Mouse (Mus musculus) lung, postnatal 0 days (tissue): ENCODE measurements around the gene Selenoi. TPM values are rescaled to one million over a fixed set of nuclear protein-coding genes. Genes with fewer than 3 reads are reported as not detected.

Experiments used
- ATAC-seq: fragments of 200-750 bp; cut with Nextera tagmentation; 2 replicates; pipeline ENCODE4 v1.8.0; 2017; ENCODE audit warnings: moderate library complexity
- DNase-seq: peaks from one replicate; pipeline ENCODE4 v3.0.0-alpha.2; 2016; ENCODE audit warnings: low spot score
- H3K27ac ChIP-seq: fragments of 300-500 bp; sonication (generic); 2 replicates; pipeline ENCODE4 v1.5.1; 2014; ENCODE audit warnings: antibody characterized with exemption, mild to moderate bottlenecking, low read length, mixed read lengths
- H3K27me3 ChIP-seq: fragments of 300-500 bp; sonication (generic); replicated peaks from 2 replicates; pipeline ENCODE4 v1.6.1; 2014; ENCODE audit warnings: low read length, mixed read lengths; ENCODE audit not compliant: insufficient read depth
- H3K36me3 ChIP-seq: fragments of 300-500 bp; sonication (generic); 2 replicates; pipeline ENCODE4 v1.6.1; 2014; ENCODE audit warnings: low read length, mixed read lengths; ENCODE audit not compliant: insufficient read depth
- H3K4me1 ChIP-seq: fragments of 300-500 bp; sonication (generic); 2 replicates; pipeline ENCODE4 v1.6.1; 2014; ENCODE audit warnings: antibody characterized with exemption, low read depth, low read length, mixed read lengths; ENCODE audit not compliant: insufficient read depth
- H3K4me2 ChIP-seq: fragments of 300-500 bp; sonication (generic); replicated peaks from 2 replicates; pipeline ENCODE4 v1.6.1; 2014; ENCODE audit warnings: low read depth, mild to moderate bottlenecking, low read length, moderate library complexity, mixed read lengths
- H3K4me3 ChIP-seq: fragments of 300-500 bp; sonication (generic); 2 replicates; pipeline ENCODE4 v1.5.1; 2014; ENCODE audit warnings: low read depth, low read length
- H3K9ac ChIP-seq: fragments of 300-500 bp; sonication (generic); replicated peaks from 2 replicates; pipeline ENCODE4 v1.6.1; 2014; ENCODE audit warnings: low read depth, mild to moderate bottlenecking
- H3K9me3 ChIP-seq: fragments of 300-500 bp; sonication (generic); 2 replicates; pipeline ENCODE4 v1.6.1; 2016; ENCODE audit warnings: low read length, mixed read lengths
- CTCF ChIP-seq: IDR thresholded peaks from 2 replicates; pipeline ENCODE4 v1.5.1; 2016; ENCODE audit warnings: antibody characterized with exemption, mild to moderate bottlenecking
- EP300 ChIP-seq: IDR thresholded peaks from 2 replicates; pipeline ENCODE4 v1.6.1; 2016; ENCODE audit warnings: antibody characterized with exemption, mild to moderate bottlenecking, control low read depth
- WGBS: fragments of 180-500 bp; shearing (Covaris S2); extraction: QIAGEN DNeasy Blood & Tissue Kit; methylation state at CpG from one replicate; pipeline ENCODE4 v1.1.7; 2014; 5-methylcytosine and 5-hydroxymethylcytosine counted together
- polyA plus RNA-seq: library from polyadenylated mRNA; unstranded; fragments of >200 nt; fragmentation: Nextera tagmentation; extraction: Ambion mirVana; gene quantifications from 2 replicates; pipeline ENCODE4 v1.2.1, GENCODE M21; 2015

Selenoi gene
- polyA plus RNA-seq, 1 experiment from 2014 or later: 9.4 TPM

DNA sequence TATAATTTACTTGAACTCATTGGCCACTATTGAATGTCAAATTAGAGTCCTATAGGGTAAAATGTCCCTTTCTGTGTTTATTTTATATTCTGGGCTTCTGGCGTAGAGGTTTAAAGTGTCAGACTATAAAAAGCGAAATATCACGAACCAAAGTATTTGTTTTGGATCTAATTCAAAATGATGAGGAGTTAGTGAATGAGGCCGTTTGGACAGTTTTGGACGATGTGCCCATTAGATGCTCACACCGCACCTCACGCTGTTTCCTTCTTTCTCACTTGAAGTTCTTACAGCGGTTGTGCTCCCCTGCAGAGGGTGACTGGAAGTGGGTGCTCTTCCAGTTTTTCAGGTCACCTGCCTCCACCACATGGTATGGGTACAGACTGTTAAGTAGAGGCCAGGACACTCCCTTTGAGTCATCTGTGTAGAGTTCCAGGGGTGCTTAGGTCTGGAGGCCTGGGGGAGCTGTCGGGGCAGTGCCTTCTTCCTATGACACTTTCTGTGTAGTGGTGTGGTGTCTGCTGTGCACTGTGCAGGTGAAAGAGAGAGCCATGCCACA lies 13.6 kb downstream of the Selenoi start:
- peak; percentile 51 for DNase-seq
- peak; percentile 40 for ATAC-seq
- Histone ChIP-seq H3K9me3 (no peaks in the 10 kb centered on the region), H3K9ac (no peak overlapping the region), H3K4me3 (no peak overlapping the region), H3K4me2 (no peak overlapping the region), H3K4me1 (peaks cover 4% of the 10 kb centered on the region; the same call in 1 of the 2 replicates), H3K36me3 (no peaks in the 10 kb centered on the region), H3K27ac (no peak overlapping the region), H3K27me3 (no peaks in the 10 kb centered on the region)
- TF ChIP-seq EP300 (no peak), CTCF (no peak)
- 41% methylated on average over 9 of the region's 9 CpGs for WGBS

DNA sequence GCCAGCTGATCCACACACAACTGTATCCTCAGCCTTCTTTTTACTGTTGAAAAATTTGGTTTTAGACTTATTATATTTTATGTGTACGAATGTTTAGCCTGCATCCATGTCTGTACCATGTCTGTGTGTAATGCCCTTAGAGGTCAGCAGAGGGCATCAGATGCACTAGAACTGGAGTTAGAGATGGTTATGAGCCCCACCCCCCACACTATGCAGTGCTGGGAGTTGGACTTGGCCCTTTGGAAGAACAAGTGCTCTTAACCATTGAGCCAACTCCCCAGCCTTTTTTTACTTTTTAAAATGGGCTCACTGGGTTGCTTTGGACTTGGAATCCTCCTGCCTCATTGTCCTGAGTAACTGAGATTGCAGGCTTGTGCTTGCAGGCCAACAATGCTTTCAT lies 15.3 kb downstream of the Selenoi start:
- peaks cover 4% of the 10 kb centered on the region; the same call in 1 of the 2 replicates for H3K4me1 ChIP-seq
- ATAC-seq (no peak), DNase-seq (no peak)
- no peaks in the 10 kb centered on the region for H3K9me3 ChIP-seq
- 0 out of 2 replicates have a peak, but pooled peaks cover 4% of the 10 kb centered on the region for H3K36me3 ChIP-seq
- no peak overlapping the region for H3K4me2 ChIP-seq
- no peak overlapping the region for H3K4me3 ChIP-seq
- no peak for TF ChIP-seq EP300
- TF ChIP-seq CTCF: peak; percentile 52
- H3K27ac ChIP-seq: no peak overlapping the region
- no peak overlapping the region for H3K9ac ChIP-seq
- H3K27me3 ChIP-seq: no peaks in the 10 kb centered on the region
- WGBS: 97% methylated on average over 1 of the region's 1 CpGs

- Histone ChIP-seq H3K27ac (no peak overlapping the region), H3K4me2 (no peak overlapping the region), H3K9ac (no peak overlapping the region), H3K4me3 (no peak overlapping the region), H3K4me1 (no peaks in the 10 kb centered on the region), H3K9me3 (no peaks in the 10 kb centered on the region), H3K27me3 (no peaks in the 10 kb centered on the region), H3K36me3 (peaks cover 12% of the 10 kb centered on the region; the same call in 1 of the 2 replicates)
- ATAC-seq (peak; percentile 60), DNase-seq (peak; percentile 25)
- TF ChIP-seq EP300 (no peak), CTCF (peak; percentile 31)
- 54% methylated on average over 12 of the region's 12 CpGs for WGBS
Observed at GRCm38 (mm10) chr5:30255567-30256354, 23.4 kb downstream of the Selenoi start.

GRCm38 (mm10) chr5:30258776-30259175 lies 26.4 kb downstream of the Selenoi start:
- no peak overlapping the region for H3K4me3 ChIP-seq
- no peak overlapping the region for H3K27ac ChIP-seq
- WGBS: 89% methylated on average over 7 of the region's 7 CpGs
- DNase-seq: no peak
- peaks cover 12% of the 10 kb centered on the region; the same call in 1 of the 2 replicates for H3K36me3 ChIP-seq
- no peak overlapping the region for H3K9ac ChIP-seq
- TF ChIP-seq EP300 (no peak), CTCF (no peak)
- no peaks in the 10 kb centered on the region for H3K9me3 ChIP-seq
- H3K4me1 ChIP-seq: no peaks in the 10 kb centered on the region
- no peak for ATAC-seq
- H3K4me2 ChIP-seq: no peak overlapping the region
- H3K27me3 ChIP-seq: no peaks in the 10 kb centered on the region

DNA sequence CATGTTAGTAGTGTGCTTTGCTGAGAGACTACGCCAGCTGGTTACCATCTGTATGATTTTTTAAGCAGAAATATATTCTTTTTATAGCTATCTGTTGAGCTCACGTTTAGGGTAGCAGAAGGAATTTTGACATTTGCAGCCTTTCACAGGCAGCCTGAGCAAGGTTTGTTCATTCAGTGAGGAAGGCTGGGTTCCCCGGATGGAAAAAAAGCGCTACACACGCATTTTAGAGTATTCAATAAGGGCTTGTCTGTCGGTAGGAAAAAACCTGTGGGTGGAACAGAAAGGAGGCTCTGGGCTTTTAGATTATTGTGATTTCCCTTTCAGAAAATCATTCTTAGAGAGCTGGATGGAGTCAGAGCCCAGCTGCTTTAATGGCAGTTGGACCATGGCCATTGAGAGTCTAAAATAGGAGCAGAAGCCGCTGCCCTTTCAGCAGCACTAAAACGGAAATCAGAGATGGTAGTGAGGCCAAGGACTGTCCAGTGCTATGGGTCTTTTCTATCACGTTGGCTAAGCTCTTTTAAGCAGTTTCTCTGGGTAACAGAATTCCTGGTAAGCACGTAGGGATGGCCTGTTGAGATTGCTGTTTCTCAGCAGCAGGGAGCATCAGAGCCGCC lies 38.3 kb downstream of the Selenoi start:
- Histone ChIP-seq H3K4me2 (no peak overlapping the region), H3K9ac (no peak overlapping the region), H3K27me3 (no peaks in the 10 kb centered on the region), H3K36me3 (peaks cover under 1% of the 10 kb centered on the region), H3K9me3 (no peaks in the 10 kb centered on the region), H3K4me1 (no peaks in the 10 kb centered on the region), H3K4me3 (no peak overlapping the region), H3K27ac (peak overlapping the region; percentile 29; the same call in 1 of the 2 replicates)
- WGBS: 63% methylated on average over 11 of the region's 11 CpGs
- TF ChIP-seq EP300 (no peak), CTCF (no peak)
- ATAC-seq (no peak; the same call in 1 of the 2 replicates), DNase-seq (peak; percentile 51)

DNA sequence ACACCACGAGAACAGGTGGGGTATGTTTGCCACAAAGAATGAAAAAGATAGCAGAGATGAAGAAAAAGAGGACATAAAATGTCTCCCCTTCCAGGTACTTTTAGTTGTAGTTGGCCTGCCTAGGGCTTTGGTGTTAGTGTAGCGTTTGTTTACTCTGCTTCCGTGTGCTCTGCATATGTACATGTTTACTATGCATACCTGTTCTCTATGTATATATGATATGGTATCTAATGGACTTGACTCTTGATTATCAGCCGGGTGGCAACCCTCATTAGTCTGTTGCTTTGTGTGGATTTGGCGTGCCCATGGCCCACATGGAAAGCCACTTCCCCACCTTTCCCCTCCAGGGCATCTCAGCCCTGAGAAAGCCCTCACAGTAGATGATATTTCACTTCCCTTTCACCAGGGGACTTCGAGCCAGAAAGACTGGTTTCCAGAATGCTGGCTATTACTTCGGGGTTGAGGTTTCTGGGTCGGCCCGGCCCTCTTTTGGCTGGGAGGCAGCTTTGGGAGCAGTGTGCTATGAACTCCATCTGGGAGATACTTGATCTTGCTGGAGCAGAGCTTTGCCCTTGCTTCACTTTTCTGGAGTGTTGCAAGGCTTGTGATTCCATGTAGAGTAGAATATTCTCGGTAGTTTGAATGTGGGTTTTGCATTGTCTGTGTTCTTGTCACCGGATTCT lies 39.4 kb downstream of the Selenoi start:
- no peak overlapping the region for H3K4me2 ChIP-seq
- no peaks in the 10 kb centered on the region for H3K27me3 ChIP-seq
- peak; percentile 74 for DNase-seq
- no peak overlapping the region for H3K9ac ChIP-seq
- ATAC-seq: peak; percentile 79
- no peaks in the 10 kb centered on the region for H3K9me3 ChIP-seq
- no peak overlapping the region for H3K4me3 ChIP-seq
- H3K36me3 ChIP-seq: no peaks in the 10 kb centered on the region; the same call in 1 of the 2 replicates
- WGBS: 67% methylated on average over 11 of the region's 11 CpGs
- H3K4me1 ChIP-seq: no peaks in the 10 kb centered on the region
- TF ChIP-seq EP300 (no peak), CTCF (peak; percentile 8; the same call in 1 of the 2 replicates)
- no peak overlapping the region for H3K27ac ChIP-seq
